Mouse (Mus musculus) activated CD4-positive, CD25-positive, alpha-beta regulatory T cell, adult 9 weeks (primary cell): ENCODE measurements around the gene Cactin. TPM values are rescaled to one million over a fixed set of nuclear protein-coding genes. Genes with fewer than 3 reads are reported as not detected.

Experiments
- polyA plus RNA-seq: library from polyadenylated mRNA; unstranded; fragments of 100-300 nt; shearing (Covaris generic); gene quantifications from one replicate; pipeline ENCODE4 v1.2.1, GENCODE M21; 2017

Gene Cactin
- 25.4 TPM for polyA plus RNA-seq

GRCm38 (mm10) chr10:81320550-81321347 lies at the start of gene Cactin:
Gene Cactin, plus strand, starts transcription at chr10:81321103.

GRCm38 (mm10) chr10:81291511-81292104 lies 29.3 kb upstream of the Cactin start, which contains the start of gene Tjp3:
Gene Tjp3, minus strand, starts transcription at chr10:81291581.

GRCm38 (mm10) chr10:81292554-81293333 lies 28.2 kb upstream of the Cactin start, which contains the start of gene Pip5k1c:
Gene Pip5k1c, plus strand, starts transcription at chr10:81292963.

GRCm38 (mm10) chr10:81328386-81328785 lies 7.5 kb downstream of the Cactin start, which contains the start of gene Tbxa2r:
Gene Tbxa2r, plus strand, starts transcription at chr10:81328731.

GRCm38 (mm10) chr10:81342686-81343505 lies 22.0 kb downstream of the Cactin start, which contains the start of gene Gipc3:
Gene Gipc3, minus strand, starts transcription at chr10:81343266.

GRCm38 (mm10) chr10:81350351-81351063 lies 29.6 kb downstream of the Cactin start, which contains the start of gene Hmg20b:
Gene Hmg20b, minus strand, starts transcription at chr10:81350480.

GRCm38 (mm10) chr10:81356991-81357844 lies 36.3 kb downstream of the Cactin start, which contains the start of gene Mfsd12:
Gene Mfsd12, plus strand, starts transcription at chr10:81357491.

GRCm38 (mm10) chr10:81365672-81366476 lies 45.0 kb downstream of the Cactin start, which contains the start of gene 4930404N11Rik:
Gene 4930404N11Rik, minus strand, starts transcription at chr10:81365816.

Other genes starting within 250 kb of the Cactin start
- gene Creb3l3, start 222.2 kb upstream of the Cactin start, polyA plus RNA-seq = not detected
- gene Map2k2, start 215.2 kb upstream of the Cactin start, polyA plus RNA-seq = 37.8 TPM
- 32.9 TPM for gene Zbtb7a, start 185.9 kb upstream of the Cactin start, polyA plus RNA-seq
- gene Pias4, start 153.2 kb upstream of the Cactin start, polyA plus RNA-seq = 43.2 TPM
- 869 TPM for gene Eef2, start 144.5 kb upstream of the Cactin start, polyA plus RNA-seq
- 10.4 TPM for gene Dapk3, start 138.1 kb upstream of the Cactin start, polyA plus RNA-seq
- not detected for gene 4930442H23Rik, start 137.3 kb upstream of the Cactin start, polyA plus RNA-seq
- 0.21 TPM for gene Nmrk2, start 119.1 kb upstream of the Cactin start, polyA plus RNA-seq
- 11.9 TPM for gene Atcay, start 90.3 kb upstream of the Cactin start, polyA plus RNA-seq
- 4.7 TPM for gene Zfr2, start 87.9 kb upstream of the Cactin start, polyA plus RNA-seq
- gene Matk, start 68.2 kb upstream of the Cactin start, polyA plus RNA-seq = 128 TPM
- 129 TPM for gene Mrpl54, start 54.2 kb upstream of the Cactin start, polyA plus RNA-seq
- 62.8 TPM for gene Apba3, start 54.1 kb upstream of the Cactin start, polyA plus RNA-seq
- gene Tjp3, start 29.5 kb upstream of the Cactin start, polyA plus RNA-seq = 18.0 TPM
- gene Pip5k1c, start 28.1 kb upstream of the Cactin start, polyA plus RNA-seq = 42.0 TPM
- gene Tbxa2r, start 7.6 kb downstream of the Cactin start, polyA plus RNA-seq = 55.0 TPM
- gene Gipc3, start 22.2 kb downstream of the Cactin start, polyA plus RNA-seq = 0.18 TPM
- gene Hmg20b, start 29.4 kb downstream of the Cactin start, polyA plus RNA-seq = 29.3 TPM
- gene Mfsd12, start 36.4 kb downstream of the Cactin start, polyA plus RNA-seq = 1.7 TPM
- gene 4930404N11Rik, start 44.7 kb downstream of the Cactin start, polyA plus RNA-seq = 0.56 TPM
- gene Fzr1, start 57.4 kb downstream of the Cactin start, polyA plus RNA-seq = 22.3 TPM
- 40.6 TPM for gene Dohh, start 63.3 kb downstream of the Cactin start, polyA plus RNA-seq
- 2.3 TPM for gene Gm48551, start 63.4 kb downstream of the Cactin start, polyA plus RNA-seq
- 2.6 TPM for gene Gm48552, start 67.9 kb downstream of the Cactin start, polyA plus RNA-seq
- 13.0 TPM for gene Smim24, start 71.9 kb downstream of the Cactin start, polyA plus RNA-seq
- 19.9 TPM for gene Nfic, start 134.5 kb downstream of the Cactin start, polyA plus RNA-seq
- gene Celf5, start 161.6 kb downstream of the Cactin start, polyA plus RNA-seq = 0.35 TPM
- 145 TPM for gene Ncln, start 175.3 kb downstream of the Cactin start, polyA plus RNA-seq
- 85.6 TPM for gene S1pr4, start 179.0 kb downstream of the Cactin start, polyA plus RNA-seq
- 40.0 TPM for gene Gna15, start 203.1 kb downstream of the Cactin start, polyA plus RNA-seq
- gene Gna11, start 224.1 kb downstream of the Cactin start, polyA plus RNA-seq = 6.5 TPM
- 154 TPM for gene Aes, start 238.4 kb downstream of the Cactin start, polyA plus RNA-seq